ENCODE assay signal across 8 mouse cellular contexts in genomic region chr2:13299031-13299430, GRCm38 (mm10). TPM values are rescaled to one million over a fixed set of nuclear protein-coding genes. Genes with fewer than 3 reads are reported as not detected.
A peak's percentile ranks its signal among the peaks of the same experiment; 100 is the strongest.
DNase-seq lines count a peak whose midpoint lies in the region; ATAC-seq and TF ChIP-seq lines count a peak whose summit lies in the region.

No protein-coding gene starts in this region.

- peak; percentile 86 for ATAC-seq in hindbrain, embryonic 11.5 days (ENCODE audit: low FRiP score)
- peak; percentile 77 for ATAC-seq in midbrain, postnatal 0 days (ENCODE audit: low FRiP score)

- H3K27ac ChIP-seq in gastrocnemius, adult 2 months = no peak overlapping the region
- no peak overlapping the region for H3K27ac ChIP-seq in hindbrain, embryonic 11.5 days (ENCODE audit: low read depth, low read length)
- H3K27ac ChIP-seq in midbrain, postnatal 0 days (ENCODE audit: low read depth, low read length) = no peak overlapping the region

- no peak overlapping the region for H3K4me2 ChIP-seq in hindbrain, embryonic 11.5 days (replicated peaks; ENCODE audit: low read depth, low read length)
- no peak overlapping the region for H3K4me2 ChIP-seq in midbrain, postnatal 0 days (ENCODE audit: low read depth, low read length, poor library complexity, severe bottlenecking)

- H3K4me1 ChIP-seq in hindbrain, embryonic 11.5 days (replicated peaks; ENCODE audit: control insufficient read depth, insufficient read depth, low read length) = no peaks in the 10 kb centered on the region
- H3K4me1 ChIP-seq in midbrain, postnatal 0 days (ENCODE audit: insufficient read depth, low read length) = no peaks in the 10 kb centered on the region

- WGBS in hindbrain, embryonic 11.5 days = 50% methylated on average over 3 of the region's 3 CpGs
- WGBS in midbrain, postnatal 0 days = 26% methylated on average over 3 of the region's 3 CpGs

- peak; percentile 63 for TF ChIP-seq CTCF in gastrocnemius, adult 2 months (IDR thresholded peaks at IDR 0.05)
- peak; percentile 75 for TF ChIP-seq CTCF in midbrain, postnatal 0 days (IDR thresholded peaks at IDR 0.05)

- no peaks in the 10 kb centered on the region for H3K9me3 ChIP-seq in hindbrain, embryonic 11.5 days (ENCODE audit: control insufficient read depth, low read length)
- H3K9me3 ChIP-seq in midbrain, postnatal 0 days (ENCODE audit: low read length) = no peaks in the 10 kb centered on the region

- intact Hi-C loops in gastrocnemius, adult 2 months (cut with DNase I) = loop anchor here (10.0 kb wide), 1 partner anchor 226 kb away; no protein-coding TSS in a partner anchor

- no peaks in the 10 kb centered on the region for H3K27me3 ChIP-seq in hindbrain, embryonic 11.5 days (ENCODE audit: control insufficient read depth, insufficient read depth, low read length)
- no peaks in the 10 kb centered on the region for H3K27me3 ChIP-seq in midbrain, postnatal 0 days (ENCODE audit: insufficient read depth, low read length)

- H3K9ac ChIP-seq in hindbrain, embryonic 11.5 days (ENCODE audit: low read depth, low read length) = no peak overlapping the region
- no peak overlapping the region for H3K9ac ChIP-seq in midbrain, postnatal 0 days (replicated peaks; ENCODE audit: low read length, poor library complexity, severe bottlenecking)

- no peaks in the 10 kb centered on the region for H3K36me3 ChIP-seq in hindbrain, embryonic 11.5 days (ENCODE audit: control insufficient read depth, insufficient read depth, low read length)
- no peaks in the 10 kb centered on the region for H3K36me3 ChIP-seq in midbrain, postnatal 0 days (ENCODE audit: insufficient read depth, low read length)

- H3K4me3 ChIP-seq in gastrocnemius, adult 2 months = no peak overlapping the region
- H3K4me3 ChIP-seq in hindbrain, embryonic 11.5 days (ENCODE audit: low read depth, low read length) = no peak overlapping the region
- H3K4me3 ChIP-seq in midbrain, postnatal 0 days (ENCODE audit: low read depth, low read length) = no peak overlapping the region

- DNase-seq in gastrocnemius, adult 2 months = no peak
- no peak for DNase-seq in gastrocnemius, postnatal 10 days
- DNase-seq in 3134 (ENCODE audit: extremely low read depth, insufficient read length, low spot score) (peak; percentile 67), ZHBTc4 (ENCODE audit: low read depth, low spot score) (peak; percentile 44)
- DNase-seq in hindbrain, embryonic 11.5 days (ENCODE audit: low spot score) = peak; percentile 60
- peak; percentile 81 for DNase-seq in midbrain, postnatal 0 days (ENCODE audit: low spot score)
- DNase-seq in ovary, postnatal 36 days (ENCODE audit: low spot score) = no peak
- no peak for DNase-seq in urinary bladder, postnatal 25 days (ENCODE audit: low spot score)

RNA-seq across cellular contexts. Expression of gene Rsu1, which starts 27.8 kb away (rescaled TPM):
- 10 to 100 TPM; 29.4 to 35.2 TPM for total RNA-seq in gastrocnemius, adult 2 months (2021)
- total RNA-seq in gastrocnemius, postnatal 10 days (2021) = 10 to 100 TPM; 62.5 to 66.7 TPM
- 81.1 and 84.5 TPM in 2 replicates for polyA plus RNA-seq in hindbrain, embryonic 11.5 days (2014; fragmentation: Nextera tagmentation; extraction: Ambion mirVana)
- total RNA-seq in midbrain, postnatal 0 days (2014; rRNA removed) = 57.9 and 114 TPM in 2 replicates
- 80.9 and 85.8 TPM in 2 replicates for polyA plus RNA-seq in midbrain, postnatal 0 days (2015; fragmentation: Nextera tagmentation; extraction: Ambion mirVana)

Comparison
In these comparisons a context has a peak if more than half of its experiments do, and no peak if none do; other contexts are left out.
1. DNase-seq: peak in 3134 (single experiment), ZHBTc4 (single experiment), hindbrain, embryonic 11.5 days (single experiment) and midbrain, postnatal 0 days (single experiment); none in gastrocnemius, adult 2 months (single experiment), gastrocnemius, postnatal 10 days (single experiment), ovary, postnatal 36 days (single experiment) and urinary bladder, postnatal 25 days (single experiment).